Mouse (Mus musculus) urinary bladder, adult 18-20 months (tissue): Measurements from ENCODE around the gene Tnip2.

Source experiments
- DNase-seq, 2 experiments: peaks; one replicate each; pipeline ENCODE4 v3.0.0; 2022; ENCODE audit warnings: low spot score in 2 of 2, mixed read lengths in 2 of 2

Gene Tnip2

DNA sequence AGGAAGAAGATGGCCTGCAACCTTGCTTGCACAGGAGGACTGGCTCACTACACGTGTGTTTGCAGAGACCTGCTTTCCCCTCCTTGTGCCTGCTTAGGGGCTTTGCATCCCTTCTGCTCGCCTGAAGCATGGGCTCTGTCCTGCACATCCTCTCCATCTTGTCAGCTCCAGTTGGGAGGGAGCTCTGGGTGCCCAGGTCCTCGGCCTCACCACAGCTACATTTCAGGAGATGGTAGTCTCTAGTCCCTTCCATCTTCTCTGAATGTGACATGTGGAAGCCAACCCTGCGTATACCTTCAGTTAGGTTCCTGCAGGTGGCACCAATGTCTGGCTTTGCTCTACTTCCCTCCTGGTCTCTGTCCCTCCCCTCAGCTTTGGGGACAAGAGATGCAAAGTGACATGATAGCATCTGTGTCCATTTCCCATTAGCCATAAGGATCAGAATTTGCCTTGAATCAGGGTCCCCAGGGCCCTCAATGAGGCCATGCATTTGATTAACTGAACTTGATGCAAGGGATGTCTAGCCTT is 10.2 kb upstream of the Tnip2 start:
- no peak for DNase-seq

GRCm38 (mm10) chr5:34521337-34521736 is 7.5 kb upstream of the Tnip2 start:
- DNase-seq: no peak

GRCm38 (mm10) chr5:34520458-34521209 is 6.8 kb upstream of the Tnip2 start:
- no peak for DNase-seq

DNA sequence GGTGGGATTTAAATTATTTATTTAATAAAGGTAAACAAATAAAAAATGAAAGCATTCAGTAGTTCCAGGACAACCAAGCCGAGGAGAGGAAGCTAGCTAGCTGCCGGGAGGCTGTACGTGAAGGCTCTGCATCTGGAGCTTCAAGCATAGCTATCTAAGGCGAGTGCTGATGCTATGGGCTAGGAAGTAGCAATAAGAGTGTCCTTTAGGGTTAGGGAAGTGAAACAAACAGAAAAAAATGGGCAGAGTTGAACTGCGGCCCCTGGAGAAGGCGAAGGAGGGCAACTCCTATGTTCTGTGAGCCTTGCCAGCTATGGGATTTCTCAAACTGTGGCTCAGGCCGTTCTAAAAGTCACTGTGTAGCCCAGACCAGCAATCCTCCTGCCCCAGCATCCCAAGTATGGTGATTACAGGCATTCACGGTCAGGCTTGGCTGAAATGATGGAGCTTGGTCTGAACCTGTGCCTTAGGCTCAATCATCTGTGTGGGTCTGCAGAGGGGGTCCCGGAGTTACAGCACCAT is 5.7 kb upstream of the Tnip2 start:
- DNase-seq: no peak

DNA sequence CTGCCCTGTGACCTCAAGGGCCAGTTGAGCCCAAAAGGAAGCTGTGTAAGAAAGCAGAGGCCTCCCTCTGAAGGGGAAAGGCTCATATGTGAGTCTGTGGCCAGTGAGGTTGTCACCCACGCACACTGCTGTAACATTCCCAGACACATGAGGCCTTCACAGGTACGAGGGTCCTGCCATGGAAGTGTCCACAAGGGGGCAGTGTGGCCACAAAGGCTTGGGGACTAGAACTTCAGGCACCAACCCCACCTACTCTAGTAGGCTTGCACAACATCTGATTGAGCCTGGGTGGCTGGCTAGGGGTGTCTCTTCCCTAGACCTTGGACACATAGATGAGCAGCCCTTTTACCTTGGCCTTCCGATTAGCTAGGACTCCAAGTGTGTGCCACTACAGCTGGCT is 4.1 kb upstream of the Tnip2 start:
- peak; percentile 73 to 76 for DNase-seq

GRCm38 (mm10) chr5:34515096-34515495 is 1.3 kb upstream of the Tnip2 start:
- DNase-seq: no peak

DNA sequence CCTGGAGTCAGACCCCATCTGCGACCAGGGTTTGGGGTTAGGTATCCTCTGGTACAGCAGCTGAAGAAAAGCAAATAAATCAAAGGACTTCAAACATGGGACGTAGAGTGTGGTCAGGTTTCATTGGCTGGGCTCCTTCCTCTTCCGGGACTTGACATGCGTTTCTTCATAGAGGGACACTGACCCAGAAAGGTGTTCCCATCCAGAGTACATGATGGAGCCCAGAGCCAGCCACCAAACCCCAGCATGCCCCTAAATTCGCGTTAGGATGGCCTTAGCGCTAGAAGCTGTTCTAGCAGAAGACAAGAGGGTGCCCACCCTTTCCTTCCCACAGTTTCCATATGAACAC is 401 bp upstream of the Tnip2 start:
- no peak for DNase-seq

DNA sequence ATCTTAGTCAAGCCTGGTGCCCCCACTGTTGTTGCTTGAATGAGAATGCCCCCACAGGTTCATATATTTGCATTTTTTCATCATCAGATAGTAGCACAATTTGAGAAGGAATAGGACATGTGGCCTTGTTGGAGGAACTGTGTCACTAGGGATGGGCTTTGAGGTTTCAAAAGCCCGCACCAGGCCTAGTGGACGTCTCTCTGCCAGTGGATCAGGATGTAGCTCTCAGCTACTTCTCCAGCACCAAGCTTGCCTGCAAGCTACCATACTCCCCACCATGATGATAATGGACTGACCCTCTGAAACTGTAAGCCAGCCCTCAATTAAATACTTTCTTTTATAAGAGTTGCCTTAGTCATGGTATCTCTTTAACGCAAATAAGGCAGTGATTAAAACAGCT is 1.3 kb downstream of the Tnip2 start:
- no peak for DNase-seq

DNA sequence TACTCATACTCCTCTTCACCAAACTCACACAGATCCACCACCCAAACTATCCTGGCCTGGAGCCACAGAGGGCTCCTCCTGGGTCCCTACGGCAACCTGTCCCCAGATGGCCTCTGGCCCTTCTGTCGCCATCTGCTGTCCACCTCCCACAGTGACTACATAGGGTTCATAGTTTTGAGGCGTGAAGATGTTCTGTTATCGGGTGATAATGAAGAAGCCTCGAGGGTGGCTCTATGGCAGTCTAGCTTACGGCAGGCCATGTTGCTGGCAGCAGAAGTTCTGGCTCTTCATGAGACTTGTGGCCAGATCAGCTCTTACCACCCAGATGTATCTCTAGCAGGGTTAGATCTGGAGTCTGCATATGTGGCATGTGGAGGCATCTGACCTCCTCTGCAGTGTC is 11.0 kb downstream of the Tnip2 start:
- DNase-seq: no peak

DNA sequence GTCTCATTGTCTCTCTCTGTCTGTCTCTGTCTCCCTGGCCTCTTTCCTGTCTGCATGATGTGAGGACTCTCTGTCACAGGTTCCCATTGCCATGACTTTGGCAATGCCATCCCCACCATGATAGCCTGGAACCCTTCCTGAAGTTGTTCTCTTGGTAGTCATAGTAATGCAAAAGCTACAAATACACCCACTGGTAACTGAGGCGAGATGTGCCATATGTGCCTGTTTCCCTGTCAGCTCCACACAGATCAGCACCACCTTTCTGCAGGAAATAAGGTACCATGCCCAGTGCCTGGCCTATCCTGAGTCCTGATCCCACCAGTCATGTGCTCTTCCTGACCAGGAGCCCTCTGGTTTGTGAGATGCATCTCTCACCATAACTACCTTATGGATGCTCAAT is 11.4 kb downstream of the Tnip2 start:
- no peak for DNase-seq

DNA sequence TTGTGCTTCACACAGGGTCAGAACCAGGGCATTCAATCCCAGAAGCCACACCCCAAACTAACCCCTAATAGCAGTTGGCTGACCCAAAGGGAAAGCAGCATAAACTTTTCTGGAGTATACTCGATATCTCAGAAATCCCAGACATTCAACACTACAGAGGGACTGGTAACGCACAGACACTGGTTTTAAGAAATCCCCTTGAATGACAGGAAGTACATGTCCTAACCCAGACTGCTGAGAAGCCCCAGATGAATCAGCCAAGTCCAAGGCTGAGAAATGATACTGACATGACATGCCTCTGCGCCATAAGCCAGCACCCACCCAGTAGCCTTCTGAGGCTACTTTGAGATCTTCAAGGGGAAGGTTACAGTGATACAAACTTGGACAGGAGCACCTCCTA is 12.2 kb downstream of the Tnip2 start:
- DNase-seq: no peak

DNA sequence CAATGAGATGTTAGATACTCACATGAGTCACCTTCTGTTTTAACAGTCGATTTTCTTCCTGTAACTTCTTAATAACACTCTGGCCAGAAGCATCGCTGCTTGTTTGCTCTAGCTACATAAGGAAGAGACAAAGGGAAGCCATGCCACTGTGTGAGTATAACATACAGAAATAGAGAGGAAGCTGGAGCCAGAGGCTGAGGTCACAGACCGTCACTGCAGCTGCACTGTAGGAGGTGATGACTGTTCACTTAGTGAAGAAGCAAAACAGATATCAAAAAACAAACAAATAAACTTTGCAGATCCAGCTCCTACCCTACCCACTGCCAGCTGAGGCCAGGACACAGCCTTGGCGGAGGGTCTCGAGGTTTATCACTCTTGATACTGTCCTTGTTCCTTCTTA is 12.9 kb downstream of the Tnip2 start:
- no peak for DNase-seq

- no peak for DNase-seq
Observed at GRCm38 (mm10) chr5:34496745-34497144, 17.0 kb downstream of the Tnip2 start.

- DNase-seq: no peak
Observed at GRCm38 (mm10) chr5:34489418-34489787, 24.4 kb downstream of the Tnip2 start.

- no peak for DNase-seq
Observed at GRCm38 (mm10) chr5:34488741-34489417, 24.9 kb downstream of the Tnip2 start.

- DNase-seq: peak in 1 of 2 experiments; percentile 36
Observed at GRCm38 (mm10) chr5:34487320-34488090, 26.3 kb downstream of the Tnip2 start.

DNA sequence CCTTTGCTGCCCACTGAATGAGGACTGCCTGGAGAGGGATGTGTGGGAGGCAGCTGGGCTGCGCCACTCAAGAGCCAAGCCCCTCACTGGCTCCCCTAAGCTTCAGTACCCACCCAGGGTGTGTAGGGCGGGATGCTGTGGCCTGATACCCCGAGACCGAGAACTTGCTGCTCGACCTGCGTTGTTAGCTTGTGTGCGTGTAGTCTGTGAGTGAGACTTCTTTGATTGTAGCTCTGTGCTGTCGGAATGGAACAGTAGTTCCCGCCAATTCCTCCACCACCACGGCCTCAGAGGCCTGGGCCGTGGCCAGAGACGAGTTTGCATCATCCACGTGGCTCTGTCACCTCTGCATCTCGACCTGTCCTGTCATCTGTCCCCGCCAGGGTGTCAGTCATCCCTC is 28.1 kb downstream of the Tnip2 start:
- DNase-seq: no peak

GRCm38 (mm10) chr5:34480926-34481325 is 32.9 kb downstream of the Tnip2 start:
- DNase-seq: no peak

GRCm38 (mm10) chr5:34468039-34468775 is 45.6 kb downstream of the Tnip2 start:
- no peak for DNase-seq

DNA sequence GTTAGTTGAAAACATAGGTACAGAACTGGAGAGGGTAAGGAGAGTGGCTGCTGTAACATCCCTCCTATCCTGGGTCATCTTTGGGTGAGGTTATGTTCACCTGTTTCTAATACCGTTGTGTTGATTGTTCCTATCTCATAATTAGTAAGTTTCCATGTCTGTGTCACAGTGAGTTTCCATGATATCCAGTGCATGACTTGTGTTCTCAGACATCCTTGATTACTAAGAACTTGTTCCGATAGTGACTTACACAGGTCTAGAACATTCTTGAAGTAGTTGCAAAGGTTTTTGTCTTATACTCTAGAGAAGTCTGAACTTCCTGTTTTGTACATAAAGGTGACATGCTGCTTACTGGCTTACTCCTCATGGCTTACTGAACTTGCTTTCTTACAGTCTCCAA is 47.1 kb downstream of the Tnip2 start:
- no peak for DNase-seq

DNA sequence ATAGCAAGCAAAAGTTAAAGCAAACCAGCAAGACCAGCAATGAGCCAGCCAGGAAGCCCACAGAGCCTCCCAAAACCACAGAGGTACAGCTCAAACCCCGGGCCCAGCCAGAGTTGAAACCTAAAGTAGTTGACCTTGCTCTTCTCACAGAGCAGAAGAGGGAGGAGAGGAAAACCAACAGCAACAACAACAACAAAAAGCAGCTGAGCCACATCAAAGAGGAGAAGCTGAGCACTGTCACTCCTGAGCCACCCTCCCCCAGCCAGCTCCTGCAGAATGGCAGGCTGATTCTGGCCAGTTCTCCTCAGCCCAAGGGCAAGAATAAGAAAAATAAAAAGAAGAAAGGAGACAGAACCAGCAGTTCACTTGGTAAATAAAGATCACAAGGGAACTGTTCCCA is 47.7 kb downstream of the Tnip2 start:
- DNase-seq: no peak

GRCm38 (mm10) chr5:34461841-34462240 is 52.0 kb downstream of the Tnip2 start:
- no peak for DNase-seq
